Mouse (Mus musculus) urinary bladder, adult 2 months (tissue): ENCODE measurements at regions not wholly inside any gene's neighbourhood (a gene's known extent, or its start where the extent isn't known, plus 50 kb on each side); places are given as distances from the start of the nearest gene placed in this dataset.

Experiments
- DNase-seq: peaks from one replicate; pipeline ENCODE4 v3.0.0; 2022; ENCODE audit warnings: low spot score

DNA sequence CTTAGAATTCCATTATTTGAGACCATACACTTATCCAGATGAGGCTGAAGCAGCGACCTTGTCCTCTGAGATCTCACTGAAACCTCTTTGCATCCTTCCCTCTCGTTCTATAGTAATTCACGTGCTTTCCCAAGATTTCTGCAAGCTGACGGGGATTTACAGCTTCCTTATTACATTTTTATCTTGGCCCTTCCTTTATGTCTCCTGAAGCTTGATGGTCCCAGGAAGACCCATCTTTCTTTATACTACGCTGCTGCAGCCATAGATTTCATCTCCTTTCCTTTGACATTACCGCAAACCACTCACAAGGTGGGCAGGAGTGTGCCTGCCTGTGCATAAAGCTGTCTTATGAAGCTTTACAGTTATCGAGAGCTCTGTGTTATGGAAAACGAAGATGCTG lies 63.3 kb upstream of the Rbms3 start:
- DNase-seq, result no peak

DNA sequence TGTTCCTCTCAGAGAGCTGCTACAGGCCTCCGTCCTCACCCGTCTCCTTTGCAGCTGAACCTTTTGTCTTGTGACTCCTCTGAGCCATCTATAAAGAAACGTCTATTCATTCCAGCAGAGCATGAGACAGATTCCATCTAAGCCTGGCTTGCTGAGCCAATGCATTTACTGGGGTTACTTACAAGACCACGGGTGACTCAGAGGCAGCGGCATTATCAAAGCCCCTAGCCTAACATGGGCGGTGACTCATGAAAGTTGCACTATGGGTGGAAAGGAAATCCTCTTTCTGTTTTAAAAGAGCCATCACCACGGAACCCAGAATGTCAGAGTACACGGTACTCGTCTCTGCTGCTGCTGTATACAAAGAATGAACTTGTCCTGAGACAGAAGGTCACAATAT lies 62.8 kb upstream of the Rbms3 start:
- DNase-seq, result no peak

DNA sequence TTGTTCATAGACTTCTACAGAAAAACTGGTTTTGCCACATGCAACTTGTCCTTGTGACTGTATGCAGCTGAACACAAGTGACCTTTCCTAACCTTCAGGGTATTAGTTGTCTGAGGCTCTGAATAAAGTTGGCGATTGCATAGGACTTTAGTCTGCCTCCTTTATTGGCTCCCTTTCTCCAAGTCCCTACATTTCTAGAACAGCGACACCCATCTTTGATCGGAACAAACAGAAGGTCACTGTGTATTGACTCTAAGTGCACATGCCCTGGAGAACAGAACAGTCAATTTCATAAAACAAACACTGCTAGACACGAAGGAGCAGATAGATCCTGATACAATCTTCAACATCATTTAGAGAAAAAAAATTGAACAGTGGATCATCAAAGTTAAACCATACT lies 60.2 kb upstream of the Rbms3 start:
- DNase-seq, result no peak
